Mouse (Mus musculus): Measurements from ENCODE around the gene Apoc3. TPM values are rescaled to one million over a fixed set of nuclear protein-coding genes. Genes with fewer than 3 reads are reported as not detected.

Gene Apoc3
- 1 to 10 TPM; 1.2 to 2.1 TPM for total RNA-seq (2021)
- long read RNA-seq, experiment 1, partial matches to known transcripts, result 0 of 1 reads
- long read RNA-seq, experiment 1, other reads (novel, unspliced or antisense), result 0 of 1 reads
- long read RNA-seq, experiment 2, result 0 reads

- Histone ChIP-seq H3K4me3 (no peak within 1 kb of the TSS), H3K27ac (no peak within 1 kb of the TSS)
- no peak for TF ChIP-seq CTCF (IDR thresholded peaks at IDR 0.05)
- intact Hi-C loops (cut with DNase I), result no loop called here
- DNase-seq (ENCODE audit: extremely low spot score in 1 of 2, low spot score in 2 of 2), result no peak
Measured at GRCm38 (mm10) chr9:46235596-46235648, at the start of gene Apoc3. TSS of gene Apoc3 (minus strand) at chr9:46235636.

GRCm38 (mm10) chr9:46282631-46283436 lies 47.4 kb upstream of the Apoc3 start, which contains the start of gene Bud13:
TSS of gene Bud13 (plus strand) at chr9:46283008.
- TF ChIP-seq CTCF (IDR thresholded peaks at IDR 0.05), result peak; percentile 61
- intact Hi-C loops (cut with DNase I), result loop anchor here (1.0 kb wide), 1 partner anchor 10 kb away; the partner anchor contains the start of gene Zpr1
- peak within 1 kb of the TSS; percentile 84 for H3K27ac ChIP-seq
- DNase-seq (ENCODE audit: extremely low spot score in 1 of 2, low spot score in 2 of 2), result peak; percentile 90 to 96
- peak within 1 kb of the TSS; percentile 83 for H3K4me3 ChIP-seq

- DNase-seq (ENCODE audit: extremely low spot score in 1 of 2, low spot score in 2 of 2), result no peak
Measured at GRCm38 (mm10) chr9:46274494-46274893, 39.1 kb upstream of the Apoc3 start.

GRCm38 (mm10) chr9:46272677-46273454 lies 37.4 kb upstream of the Apoc3 start, which contains the start of gene Zpr1:
TSS of gene Zpr1 (plus strand) at chr9:46273064.
- Histone ChIP-seq H3K27ac (peak within 1 kb of the TSS; percentile 63), H3K4me3 (peak within 1 kb of the TSS; percentile 57)
- peak; percentile 48 for TF ChIP-seq CTCF (IDR thresholded peaks at IDR 0.05)
- intact Hi-C loops (cut with DNase I), result loop anchor here (1.0 kb wide), 1 partner anchor 9 kb away; no protein-coding TSS in a partner anchor
- DNase-seq (ENCODE audit: extremely low spot score in 1 of 2, low spot score in 2 of 2), result peak; percentile 85 to 86

More at GRCm38 (mm10) chr9:46274494-46274893, 39.1 kb upstream of the Apoc3 start:
- no peak for TF ChIP-seq CTCF (IDR thresholded peaks at IDR 0.05)
- H3K4me3 ChIP-seq, result no peak overlapping the region
- H3K27ac ChIP-seq, result no peak overlapping the region
- intact Hi-C loops (cut with DNase I), result no loop called here

GRCm38 (mm10) chr9:46272070-46272469 lies 36.6 kb upstream of the Apoc3 start:
- intact Hi-C loops (cut with DNase I), result no loop called here
- no peak for TF ChIP-seq CTCF (IDR thresholded peaks at IDR 0.05)
- Histone ChIP-seq H3K4me3 (no peak overlapping the region), H3K27ac (no peak overlapping the region)
- no peak for DNase-seq (ENCODE audit: extremely low spot score in 1 of 2, low spot score in 2 of 2)

- Histone ChIP-seq H3K4me3 (no peak overlapping the region), H3K27ac (no peak overlapping the region)
- intact Hi-C loops (cut with DNase I), result no loop called here
- TF ChIP-seq CTCF (IDR thresholded peaks at IDR 0.05), result no peak
- no peak for DNase-seq (ENCODE audit: extremely low spot score in 1 of 2, low spot score in 2 of 2)
Measured at GRCm38 (mm10) chr9:46270782-46271181, 35.3 kb upstream of the Apoc3 start.

- Histone ChIP-seq H3K27ac (no peak overlapping the region), H3K4me3 (no peak overlapping the region)
- no peak for DNase-seq (ENCODE audit: extremely low spot score in 1 of 2, low spot score in 2 of 2)
- TF ChIP-seq CTCF (IDR thresholded peaks at IDR 0.05), result no peak
- intact Hi-C loops (cut with DNase I), result no loop called here
Measured at GRCm38 (mm10) chr9:46269125-46269524, 33.7 kb upstream of the Apoc3 start.

GRCm38 (mm10) chr9:46268343-46268873 lies 33.0 kb upstream of the Apoc3 start, which contains the start of gene Apoa5:
TSS of gene Apoa5 (plus strand) at chr9:46268633.
- Histone ChIP-seq H3K4me3 (no peak within 1 kb of the TSS), H3K27ac (no peak within 1 kb of the TSS)
- intact Hi-C loops (cut with DNase I), result no loop called here
- no peak for TF ChIP-seq CTCF (IDR thresholded peaks at IDR 0.05)
- no peak for DNase-seq (ENCODE audit: extremely low spot score in 1 of 2, low spot score in 2 of 2)

- no peak for TF ChIP-seq CTCF (IDR thresholded peaks at IDR 0.05)
Measured at GRCm38 (mm10) chr9:46261131-46261530, 25.7 kb upstream of the Apoc3 start.

GRCm38 (mm10) chr9:46259111-46259510 lies 23.7 kb upstream of the Apoc3 start:
- no peak for TF ChIP-seq CTCF (IDR thresholded peaks at IDR 0.05)
- no peak overlapping the region for H3K27ac ChIP-seq
- H3K4me3 ChIP-seq, result no peak overlapping the region
- intact Hi-C loops (cut with DNase I), result no loop called here
- DNase-seq (ENCODE audit: extremely low spot score in 1 of 2, low spot score in 2 of 2), result no peak

More at GRCm38 (mm10) chr9:46261131-46261530, 25.7 kb upstream of the Apoc3 start:
- DNase-seq (ENCODE audit: extremely low spot score in 1 of 2, low spot score in 2 of 2), result no peak
- Histone ChIP-seq H3K27ac (no peak overlapping the region), H3K4me3 (no peak overlapping the region)
- intact Hi-C loops (cut with DNase I), result no loop called here

GRCm38 (mm10) chr9:46257546-46257945 lies 22.1 kb upstream of the Apoc3 start:
- no peak for DNase-seq (ENCODE audit: extremely low spot score in 1 of 2, low spot score in 2 of 2)
- no peak overlapping the region for H3K4me3 ChIP-seq
- no peak for TF ChIP-seq CTCF (IDR thresholded peaks at IDR 0.05)
- no peak overlapping the region for H3K27ac ChIP-seq
- intact Hi-C loops (cut with DNase I), result no loop called here
